Mouse (Mus musculus) heart, adult 9 months (tissue): ENCODE data around the gene Tbc1d7.

Experiments
- DNase-seq, 2 experiments: peaks; one replicate each; pipeline ENCODE4 v3.0.0; 2022; ENCODE audit warnings: low spot score in 2 of 2

The Tbc1d7 gene

GRCm38 (mm10) chr13:43193932-43194331, 22.6 kb upstream of the Tbc1d7 start:
- no peak for DNase-seq

GRCm38 (mm10) chr13:43193266-43193665, 22.0 kb upstream of the Tbc1d7 start:
- DNase-seq, result no peak

GRCm38 (mm10) chr13:43191741-43192192, 20.5 kb upstream of the Tbc1d7 start:
- DNase-seq, result peak; percentile 42 to 65

GRCm38 (mm10) chr13:43191290-43191689, 20.0 kb upstream of the Tbc1d7 start:
- DNase-seq, result no peak

- no peak for DNase-seq
Measured at GRCm38 (mm10) chr13:43187736-43188135, 16.4 kb upstream of the Tbc1d7 start.

- DNase-seq, result no peak
Measured at GRCm38 (mm10) chr13:43183248-43184055, 12.2 kb upstream of the Tbc1d7 start.

GRCm38 (mm10) chr13:43182465-43183201, 11.3 kb upstream of the Tbc1d7 start:
- peak; percentile 39 to 71 for DNase-seq

- no peak for DNase-seq
Measured at GRCm38 (mm10) chr13:43181104-43181503, 9.8 kb upstream of the Tbc1d7 start.

GRCm38 (mm10) chr13:43177317-43177716, 6.0 kb upstream of the Tbc1d7 start:
- DNase-seq, result no peak

- DNase-seq, result no peak
Measured at GRCm38 (mm10) chr13:43176676-43177075, 5.4 kb upstream of the Tbc1d7 start.

- DNase-seq, result peak; percentile 68 to 80
Measured at GRCm38 (mm10) chr13:43173262-43173661, 2.0 kb upstream of the Tbc1d7 start.

GRCm38 (mm10) chr13:43172036-43172713, 874 bp upstream of the Tbc1d7 start:
- DNase-seq, result no peak

- no peak for DNase-seq
Measured at GRCm38 (mm10) chr13:43167721-43168120, 3.6 kb downstream of the Tbc1d7 start.

GRCm38 (mm10) chr13:43159429-43159828, 11.9 kb downstream of the Tbc1d7 start:
- DNase-seq, result peak; percentile 43

- no peak for DNase-seq
Measured at GRCm38 (mm10) chr13:43158281-43158680, 13.0 kb downstream of the Tbc1d7 start.

- DNase-seq, result no peak
Measured at GRCm38 (mm10) chr13:43157370-43157769, 13.9 kb downstream of the Tbc1d7 start.

GRCm38 (mm10) chr13:43152005-43152520, 19.2 kb downstream of the Tbc1d7 start:
- DNase-seq, result peak; percentile 35 to 56

- no peak for DNase-seq
Measured at GRCm38 (mm10) chr13:43149661-43150060, 21.6 kb downstream of the Tbc1d7 start.

- DNase-seq, result no peak
Measured at GRCm38 (mm10) chr13:43148692-43149091, 22.6 kb downstream of the Tbc1d7 start.

GRCm38 (mm10) chr13:43146515-43147258, 24.6 kb downstream of the Tbc1d7 start:
- no peak for DNase-seq

- DNase-seq, result no peak
Measured at GRCm38 (mm10) chr13:43144720-43145418, 26.4 kb downstream of the Tbc1d7 start.
